11 mouse cellular contexts compared by ENCODE assay signal in the genomic region with DNA sequence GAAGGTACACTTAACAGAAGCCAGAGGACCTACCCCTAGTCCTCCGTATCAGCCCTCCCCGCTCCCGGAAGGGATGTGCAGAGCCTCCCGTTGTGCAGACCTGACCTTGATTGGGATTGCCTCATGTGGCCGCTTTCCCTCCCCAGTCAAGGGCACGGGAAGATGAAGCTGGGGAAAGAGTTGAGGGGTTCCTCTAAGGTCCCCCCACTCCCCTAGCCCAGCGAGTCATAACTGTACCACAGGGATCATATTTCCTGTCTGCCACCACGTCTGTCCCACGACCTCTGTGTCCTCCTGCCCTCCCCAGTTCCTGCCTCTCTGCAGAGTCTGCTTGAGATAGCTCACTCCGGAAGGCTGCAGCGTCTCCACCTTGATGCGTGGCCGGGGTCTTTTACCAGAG. TPM values are rescaled to one million over a fixed set of nuclear protein-coding genes. Genes with fewer than 3 reads are reported as not detected.
A peak's percentile ranks its signal among the peaks of the same experiment; 100 is the strongest.
DNase-seq lines count a peak whose midpoint lies in the region; ATAC-seq lines count a peak whose summit lies in the region.
"Had no signal": no experiment of that assay in that cellular context is flagged by ENCODE, and none has a peak within 500 bp of the region (broad histone marks: within the 10 kb centered on the region; RNA-seq: fewer than 3 reads in every experiment).

No protein-coding gene starts in this region.

- DNase-seq in kidney, postnatal 14 days = no peak
- peak; percentile 31 for DNase-seq in embryonic facial prominence, embryonic 10.5 days (ENCODE audit: low spot score)
- DNase-seq in liver, embryonic 13.5 days = no peak
- peak; percentile 43 for DNase-seq in thymus, postnatal 0 days (ENCODE audit: low spot score)
- no peak for DNase-seq in right cerebral cortex, postnatal 25 days
- DNase-seq in spleen, postnatal 36 days (ENCODE audit: low spot score in 2 of 2) = no peak
- DNase-seq: kidney, adult 18-20 months; lung, adult 2 months had no signal

- 0 out of 2 replicates have a peak, but pooled peaks have one; percentile 46 for ATAC-seq in kidney, embryonic 14.5 days (ENCODE audit: low FRiP score, low TSS enrichment)
- ATAC-seq in liver, embryonic 13.5 days (ENCODE audit: low read depth) = peak; percentile 41; the same call in 1 of the 2 replicates

- 0 out of 2 replicates have a peak, but pooled peaks cover 10% of the 10 kb centered on the region for H3K27me3 ChIP-seq in kidney, embryonic 14.5 days (ENCODE audit: control insufficient read depth, insufficient read depth, low read length)
- H3K27me3 ChIP-seq in embryonic facial prominence, embryonic 10.5 days (replicated peaks; ENCODE audit: low read depth, poor library complexity, severe bottlenecking) = peaks cover 40% of the 10 kb centered on the region
- peaks cover 54% of the 10 kb centered on the region for H3K27me3 ChIP-seq in liver, embryonic 13.5 days

- no peak overlapping the region for H3K4me3 ChIP-seq in kidney, embryonic 14.5 days (ENCODE audit: low read length)
- H3K4me3 ChIP-seq in embryonic facial prominence, embryonic 10.5 days = 0 out of 2 replicates have a peak overlapping the region, but pooled peaks have one; percentile 18
- H3K4me3 ChIP-seq in liver, embryonic 13.5 days (replicated peaks) = no peak overlapping the region
- H3K4me3 ChIP-seq: embryonic facial prominence, embryonic 12.5 days had no signal

- no peaks in the 10 kb centered on the region for H3K9me3 ChIP-seq in kidney, embryonic 14.5 days (ENCODE audit: control insufficient read depth, low read length)
- no peaks in the 10 kb centered on the region for H3K9me3 ChIP-seq in embryonic facial prominence, embryonic 10.5 days
- H3K9me3 ChIP-seq in liver, embryonic 13.5 days (replicated peaks) = no peaks in the 10 kb centered on the region
- H3K9me3 ChIP-seq: embryonic facial prominence, embryonic 12.5 days; G1E had no signal

- peaks cover 2% of the 10 kb centered on the region; the same call in 1 of the 2 replicates for H3K4me1 ChIP-seq in kidney, embryonic 14.5 days (ENCODE audit: control insufficient read depth, insufficient read depth, low read length)
- peaks cover 13% of the 10 kb centered on the region for H3K4me1 ChIP-seq in embryonic facial prominence, embryonic 10.5 days
- H3K4me1 ChIP-seq in liver, embryonic 13.5 days (replicated peaks) = peaks cover 15% of the 10 kb centered on the region
- H3K4me1 ChIP-seq: embryonic facial prominence, embryonic 12.5 days had no signal

- WGBS in kidney, embryonic 14.5 days = 22% methylated on average over 13 of the region's 13 CpGs
- WGBS in embryonic facial prominence, embryonic 10.5 days = 25% methylated on average over 13 of the region's 13 CpGs
- WGBS in liver, embryonic 13.5 days (ENCODE audit: insufficient replicate concordance) = 8% methylated on average over 13 of the region's 13 CpGs

- no peak overlapping the region for H3K9ac ChIP-seq in kidney, embryonic 14.5 days (ENCODE audit: low read depth, low read length)
- H3K9ac ChIP-seq in liver, embryonic 13.5 days = no peak overlapping the region
- H3K9ac ChIP-seq: embryonic facial prominence, embryonic 12.5 days had no signal

- H3K27ac ChIP-seq in kidney, embryonic 14.5 days (ENCODE audit: low read depth, low read length) = no peak overlapping the region
- no peak overlapping the region for H3K27ac ChIP-seq in embryonic facial prominence, embryonic 10.5 days (replicated peaks)
- no peak overlapping the region for H3K27ac ChIP-seq in liver, embryonic 13.5 days
- H3K27ac ChIP-seq: embryonic facial prominence, embryonic 12.5 days had no signal

- no peak overlapping the region for H3K4me2 ChIP-seq in kidney, embryonic 14.5 days (replicated peaks; ENCODE audit: low read depth, low read length)
- H3K4me2 ChIP-seq in liver, embryonic 13.5 days = peak overlapping the region; percentile 17; the same call in 1 of the 2 replicates
- H3K4me2 ChIP-seq: embryonic facial prominence, embryonic 12.5 days had no signal

- H3K36me3 ChIP-seq in kidney, embryonic 14.5 days (ENCODE audit: control insufficient read depth, insufficient read depth, low read length) = no peaks in the 10 kb centered on the region
- no peaks in the 10 kb centered on the region for H3K36me3 ChIP-seq in embryonic facial prominence, embryonic 10.5 days (replicated peaks)
- no peaks in the 10 kb centered on the region for H3K36me3 ChIP-seq in liver, embryonic 13.5 days
- H3K36me3 ChIP-seq: embryonic facial prominence, embryonic 12.5 days; G1E had no signal

RNA-seq across cellular contexts. Expression of gene Usp10, which starts 12.2 kb away (rescaled TPM):
- 91.9 and 156 TPM in 2 replicates for polyA plus RNA-seq in kidney, embryonic 14.5 days (2014; fragmentation: Nextera tagmentation; extraction: Ambion mirVana)
- polyA plus RNA-seq in embryonic facial prominence, embryonic 10.5 days (2016; fragmentation: Nextera tagmentation; extraction: Ambion mirVana) = 234 and 241 TPM in 2 replicates
- 93.8 and 106 TPM in 2 replicates for polyA plus RNA-seq in liver, embryonic 13.5 days (2015; fragmentation: Nextera tagmentation; extraction: Ambion mirVana)
- polyA plus RNA-seq in thymus, postnatal 0 days (2015; fragmentation: Nextera tagmentation; extraction: Ambion mirVana) = 76.1 and 77.7 TPM in 2 replicates

RNA-seq across cellular contexts. Expression of gene Gm20388, which starts 12.7 kb away (rescaled TPM):
- 5.7 TPM in 1 of 2 replicates, not detected in the other for polyA plus RNA-seq in kidney, embryonic 14.5 days (2014; fragmentation: Nextera tagmentation; extraction: Ambion mirVana)
- polyA plus RNA-seq in embryonic facial prominence, embryonic 10.5 days (2016; fragmentation: Nextera tagmentation; extraction: Ambion mirVana) = 1.1 and 3.6 TPM in 2 replicates
- polyA plus RNA-seq in liver, embryonic 13.5 days (2015; fragmentation: Nextera tagmentation; extraction: Ambion mirVana) = not detected in 2 replicates
- polyA plus RNA-seq in thymus, postnatal 0 days (2015; fragmentation: Nextera tagmentation; extraction: Ambion mirVana) = not detected in 2 replicates
- polyA plus RNA-seq: embryonic facial prominence, embryonic 12.5 days had no signal

RNA-seq across cellular contexts. Expression of gene Klhl36, which starts 35.9 kb away (rescaled TPM):
- polyA plus RNA-seq in kidney, embryonic 14.5 days (2014; fragmentation: Nextera tagmentation; extraction: Ambion mirVana) = 13.3 and 13.8 TPM in 2 replicates
- 10.4 and 11.3 TPM in 2 replicates for polyA plus RNA-seq in embryonic facial prominence, embryonic 10.5 days (2016; fragmentation: Nextera tagmentation; extraction: Ambion mirVana)
- 4.9 and 5.1 TPM in 2 replicates for polyA plus RNA-seq in liver, embryonic 13.5 days (2015; fragmentation: Nextera tagmentation; extraction: Ambion mirVana)
- polyA plus RNA-seq in thymus, postnatal 0 days (2015; fragmentation: Nextera tagmentation; extraction: Ambion mirVana) = 19.1 and 20.5 TPM in 2 replicates

RNA-seq across cellular contexts. Expression of gene Cotl1, which starts 57.6 kb away (rescaled TPM):
- polyA plus RNA-seq in kidney, embryonic 14.5 days (2014; fragmentation: Nextera tagmentation; extraction: Ambion mirVana) = 239 and 329 TPM in 2 replicates
- 137 and 149 TPM in 2 replicates for polyA plus RNA-seq in embryonic facial prominence, embryonic 10.5 days (2016; fragmentation: Nextera tagmentation; extraction: Ambion mirVana)
- 28.7 and 32.8 TPM in 2 replicates for polyA plus RNA-seq in liver, embryonic 13.5 days (2015; fragmentation: Nextera tagmentation; extraction: Ambion mirVana)
- polyA plus RNA-seq in thymus, postnatal 0 days (2015; fragmentation: Nextera tagmentation; extraction: Ambion mirVana) = 94.3 and 127 TPM in 2 replicates

Comparison
In these comparisons a context has a peak if more than half of its experiments do, and no peak if none do; other contexts are left out.
1. DNase-seq: peak in embryonic facial prominence, embryonic 10.5 days (single experiment) and thymus, postnatal 0 days (single experiment); none in kidney, postnatal 14 days (single experiment), liver, embryonic 13.5 days (single experiment), right cerebral cortex, postnatal 25 days (single experiment) and spleen, postnatal 36 days (0 of 2).